Mouse (Mus musculus): ENCODE measurements around the gene Slc9a6.
A peak's percentile ranks its signal among the peaks of the same experiment; 100 is the strongest.

Slc9a6 gene

DNA sequence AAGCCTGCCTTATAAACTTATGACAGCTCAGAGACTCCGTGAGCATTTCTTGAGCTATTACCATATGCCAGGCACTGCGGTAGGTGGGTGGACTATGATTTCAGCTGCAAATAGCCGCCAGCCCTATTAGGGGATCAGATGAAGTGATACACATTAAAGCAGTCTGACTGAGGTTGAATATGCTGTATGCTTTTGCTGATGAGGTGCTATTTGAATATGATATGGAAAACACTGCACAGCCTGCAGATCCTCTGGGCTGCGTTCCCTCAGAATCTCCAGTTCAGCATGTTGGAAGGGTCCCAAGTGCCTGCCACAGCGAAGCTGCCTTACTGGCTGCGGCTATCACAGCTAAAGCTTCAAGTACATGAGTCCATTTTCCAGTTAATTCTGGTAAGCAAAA, 57.7 kb downstream of the Slc9a6 start:
- peak; percentile 56 to 62 for DNase-seq

DNA sequence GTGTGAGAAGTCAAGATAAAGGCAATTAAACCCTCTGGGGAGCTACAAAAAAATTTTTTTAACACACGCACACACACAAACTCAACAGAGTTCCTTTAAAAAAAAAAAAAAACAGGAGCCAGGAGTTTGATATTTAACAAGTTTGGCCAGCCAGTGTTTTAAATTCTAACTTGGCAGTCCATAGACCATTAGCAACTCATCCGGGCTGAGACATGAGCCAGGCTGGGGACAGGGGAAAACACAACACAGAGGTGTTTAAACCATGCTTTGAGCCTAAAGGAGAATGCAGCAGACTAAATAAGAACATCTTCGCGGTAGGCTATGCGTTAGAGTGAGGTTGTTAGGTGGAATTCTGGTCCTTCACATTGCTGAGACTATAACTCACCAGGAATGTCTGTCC, 58.5 kb downstream of the Slc9a6 start:
- no peak for DNase-seq

DNA sequence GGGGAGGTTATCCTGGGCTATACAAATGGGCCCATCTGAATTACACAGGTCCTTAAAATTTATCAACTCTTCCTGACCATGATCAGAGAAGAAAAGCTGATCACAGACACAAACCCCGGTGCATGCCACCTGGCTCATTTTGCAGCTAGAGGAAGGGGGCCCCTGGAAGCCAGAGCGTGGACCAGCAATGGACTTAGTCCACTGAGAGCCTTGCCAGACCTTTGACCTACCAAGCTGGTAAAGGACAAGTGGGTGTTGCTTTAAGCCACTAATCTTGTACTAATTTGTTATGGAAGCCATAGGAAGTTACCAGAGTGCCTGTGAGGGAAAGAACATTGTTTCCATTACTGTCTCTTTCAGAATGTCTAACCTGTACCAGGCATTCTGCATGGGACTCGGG, 58.9 kb downstream of the Slc9a6 start:
- DNase-seq: no peak

DNA sequence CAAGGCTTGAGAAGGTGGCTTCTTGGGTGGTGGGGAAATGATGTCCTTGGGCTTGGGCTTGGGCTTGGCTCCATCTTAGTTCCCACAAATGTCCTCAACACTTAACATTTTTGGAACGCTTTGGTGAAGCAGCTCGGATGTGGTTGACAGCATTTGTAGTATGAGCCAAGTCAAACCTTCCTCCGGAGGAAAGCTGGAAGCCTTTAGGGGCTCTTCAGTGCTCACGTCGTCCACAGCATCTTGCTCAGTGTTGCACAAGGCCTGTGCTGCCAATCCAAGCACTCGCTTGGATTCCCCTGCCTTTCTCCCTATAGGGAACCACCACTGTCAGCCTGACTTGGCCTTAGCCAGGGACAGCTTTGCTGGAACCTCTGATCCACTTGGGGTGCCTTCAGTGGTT, 66.0 kb downstream of the Slc9a6 start:
- no peak for DNase-seq

DNA sequence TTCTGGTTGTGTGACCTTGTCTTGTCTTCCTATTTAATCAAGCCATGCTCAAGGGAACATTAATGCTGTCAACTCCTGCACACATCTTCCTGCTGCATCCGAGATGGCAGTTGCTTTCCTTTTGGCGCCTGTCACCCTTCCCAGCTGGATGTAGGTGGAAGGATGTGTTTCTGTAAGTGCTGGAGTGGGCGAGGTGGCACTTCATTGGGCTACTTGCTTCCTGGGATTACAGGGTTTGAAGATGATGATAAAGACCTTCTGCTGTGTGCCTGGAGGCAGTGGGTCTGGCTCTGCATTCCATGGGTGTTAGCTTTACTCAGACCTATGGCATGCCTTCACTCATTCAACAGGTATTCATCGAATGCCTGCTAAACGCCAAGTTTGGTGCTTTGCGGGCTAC, 68.2 kb downstream of the Slc9a6 start:
- DNase-seq: no peak

DNA sequence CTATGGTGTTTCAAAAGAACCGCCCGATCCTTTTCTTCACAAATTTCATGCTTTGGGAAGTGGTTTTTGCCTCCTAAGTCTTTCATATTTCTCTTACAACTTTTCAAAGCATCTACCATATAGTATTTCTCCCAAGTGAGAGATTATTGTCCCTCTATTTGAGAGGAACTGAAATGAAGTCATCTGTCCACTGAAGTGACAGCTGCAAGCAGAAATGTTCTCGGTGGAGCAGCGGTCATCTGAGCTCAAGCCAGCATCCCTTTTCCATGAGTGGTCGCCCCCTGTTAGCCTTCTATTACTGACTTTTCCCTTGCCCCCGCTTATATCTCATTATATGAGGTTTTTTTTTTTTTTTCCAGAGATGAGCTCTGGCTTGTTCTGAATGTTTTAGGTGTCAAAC, 69.5 kb downstream of the Slc9a6 start:
- DNase-seq: no peak

DNA sequence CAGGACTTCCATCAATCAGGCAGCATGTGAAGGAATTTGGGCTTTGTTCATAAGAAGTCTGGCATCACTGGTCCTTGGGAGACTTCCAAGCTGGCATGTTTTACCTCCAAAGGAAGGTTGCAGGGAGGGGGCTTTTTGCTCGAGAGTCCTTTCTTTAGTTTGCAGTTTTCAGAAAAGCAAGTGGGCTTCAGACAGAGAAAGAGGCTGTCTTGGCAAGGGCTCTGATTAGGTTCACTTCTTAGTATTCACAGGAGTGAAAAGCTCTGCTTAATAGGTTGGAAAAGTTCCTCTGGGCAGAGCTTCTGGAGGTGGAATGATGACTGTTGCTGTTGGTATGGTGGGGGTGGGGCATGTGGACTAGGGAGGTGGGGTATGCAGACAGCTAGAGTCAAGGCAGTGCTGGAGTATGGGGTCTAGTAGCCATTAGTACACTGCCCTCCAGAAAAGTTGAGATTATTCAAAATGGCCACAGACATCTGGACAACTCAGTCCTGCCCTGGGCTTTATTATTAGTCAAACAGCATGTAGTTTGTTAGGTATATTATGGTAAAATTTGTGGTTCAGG, 72.7 kb downstream of the Slc9a6 start:
- DNase-seq: no peak

DNA sequence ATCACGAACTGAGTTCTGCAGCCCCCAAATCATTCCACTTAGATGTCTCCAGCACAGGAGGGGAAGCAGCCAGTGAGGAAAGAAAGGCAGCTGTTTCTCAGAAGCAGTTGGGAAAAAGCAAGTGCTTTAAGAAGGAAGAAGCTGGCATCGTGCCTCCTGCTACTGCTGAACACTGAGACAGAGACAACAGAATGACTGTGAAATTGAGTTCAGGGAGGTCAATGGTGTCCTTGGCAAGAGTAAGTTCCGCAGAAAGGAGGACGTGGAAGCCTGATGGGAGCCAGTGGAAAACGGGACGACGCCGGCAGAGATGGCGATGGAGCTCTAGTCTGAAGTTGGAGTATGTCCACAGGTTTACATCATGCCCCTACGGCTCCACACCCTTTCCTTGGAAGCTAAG, 74.0 kb downstream of the Slc9a6 start:
- DNase-seq: peak; percentile 5 to 7

DNA sequence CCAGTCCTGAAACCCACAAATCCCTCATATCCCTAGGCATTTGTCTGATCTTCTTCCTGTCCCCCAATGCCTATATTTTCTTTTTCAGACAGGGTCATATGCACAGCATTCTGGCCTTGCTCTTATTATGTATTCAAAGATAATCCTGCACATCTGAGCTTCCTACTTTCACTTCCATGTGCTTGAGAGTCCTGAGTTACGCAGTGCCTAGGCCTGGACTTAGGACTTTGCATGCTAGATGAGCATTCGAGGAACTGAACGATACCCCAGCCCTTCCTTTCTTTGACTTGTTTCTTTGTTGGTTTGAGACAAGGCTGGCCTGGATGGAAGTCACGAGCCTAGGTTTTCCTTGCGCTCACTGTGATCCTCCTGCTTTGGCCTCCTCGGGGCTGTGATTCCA, 83.0 kb downstream of the Slc9a6 start:
- DNase-seq: no peak

DNA sequence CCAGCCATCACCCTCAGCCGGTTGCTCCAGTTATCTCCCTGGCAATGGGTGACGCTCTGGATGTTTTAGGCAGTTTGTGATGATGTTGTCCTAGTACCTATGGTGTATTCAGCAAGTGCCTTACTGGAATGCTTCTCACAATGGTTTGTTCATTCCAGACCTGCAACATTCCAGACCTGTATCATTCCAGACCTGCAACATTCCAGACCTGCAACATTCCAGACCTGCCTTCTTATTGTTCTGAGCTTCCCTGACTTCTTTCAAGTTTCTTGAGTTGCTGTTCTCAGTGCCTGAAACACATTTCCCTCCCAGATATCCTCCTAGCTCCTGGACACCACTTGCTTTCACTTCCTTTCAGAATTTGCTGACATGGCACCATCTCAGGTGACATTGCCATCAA, 85.0 kb downstream of the Slc9a6 start:
- DNase-seq: no peak

DNA sequence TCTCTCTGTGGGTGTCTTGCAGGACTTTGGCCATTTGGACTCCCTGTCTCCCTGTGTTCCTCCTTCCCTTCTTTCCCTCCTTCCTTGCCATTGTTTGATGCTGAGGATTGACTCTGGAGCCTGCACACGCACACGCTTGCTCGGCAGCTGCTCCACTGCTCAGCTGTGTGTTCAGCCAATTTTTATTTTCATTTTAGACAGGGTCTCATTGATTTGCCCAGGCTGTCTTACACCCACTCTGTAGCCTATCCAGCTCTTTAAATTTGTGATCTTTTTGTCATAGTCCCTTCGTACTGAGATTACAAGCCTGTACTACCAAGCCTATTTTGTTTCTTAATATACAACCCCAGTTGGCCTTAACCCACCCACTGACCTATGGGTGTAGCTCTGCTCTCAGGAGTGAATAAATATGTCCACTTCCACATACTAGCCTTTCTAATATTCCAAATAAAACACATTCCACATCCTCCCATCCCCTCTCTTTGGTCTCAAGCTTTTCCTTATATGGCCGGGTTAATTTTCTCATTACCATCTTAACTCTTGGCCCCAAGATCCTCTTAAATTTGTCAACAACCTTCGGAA, 87.7 kb downstream of the Slc9a6 start:
- DNase-seq: no peak

DNA sequence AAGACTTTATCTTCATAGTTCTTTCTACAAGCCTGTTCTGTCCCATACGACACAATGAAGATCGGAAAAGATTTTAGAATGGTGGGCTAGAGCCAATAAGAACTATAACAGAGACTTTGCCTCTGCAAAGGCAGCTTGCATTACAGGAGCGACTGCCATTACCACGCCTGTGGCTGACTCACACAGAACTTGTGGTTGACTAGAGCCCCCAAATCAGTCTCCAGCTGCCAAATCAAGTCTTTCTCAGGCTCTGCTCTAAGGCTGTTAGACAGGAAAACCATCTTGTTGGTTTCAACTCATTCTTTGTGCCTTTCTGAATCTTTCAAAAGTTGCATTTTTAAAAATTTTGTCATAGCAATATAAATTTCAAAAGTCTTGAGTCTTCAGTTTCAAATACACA, 88.3 kb downstream of the Slc9a6 start:
- no peak for DNase-seq

DNA sequence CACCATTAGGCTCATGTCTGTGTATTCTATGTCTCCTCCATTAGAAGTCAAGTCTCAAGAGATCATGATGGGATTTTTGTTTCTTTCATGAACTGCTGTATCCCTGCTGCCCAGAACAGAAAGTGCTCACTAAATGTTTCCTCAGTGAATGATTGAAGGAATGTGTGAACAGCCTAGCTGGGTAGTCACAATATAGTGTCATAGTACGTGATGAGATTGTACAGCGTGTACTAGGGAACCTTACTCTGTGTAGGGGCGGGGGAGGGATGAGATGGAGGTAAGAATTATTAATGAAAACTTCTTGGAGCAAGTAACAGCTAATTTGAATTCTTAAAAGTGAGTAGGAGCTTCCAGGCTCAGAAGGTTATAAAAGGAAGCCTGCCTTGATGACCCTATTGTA, 91.7 kb downstream of the Slc9a6 start:
- no peak for DNase-seq

DNA sequence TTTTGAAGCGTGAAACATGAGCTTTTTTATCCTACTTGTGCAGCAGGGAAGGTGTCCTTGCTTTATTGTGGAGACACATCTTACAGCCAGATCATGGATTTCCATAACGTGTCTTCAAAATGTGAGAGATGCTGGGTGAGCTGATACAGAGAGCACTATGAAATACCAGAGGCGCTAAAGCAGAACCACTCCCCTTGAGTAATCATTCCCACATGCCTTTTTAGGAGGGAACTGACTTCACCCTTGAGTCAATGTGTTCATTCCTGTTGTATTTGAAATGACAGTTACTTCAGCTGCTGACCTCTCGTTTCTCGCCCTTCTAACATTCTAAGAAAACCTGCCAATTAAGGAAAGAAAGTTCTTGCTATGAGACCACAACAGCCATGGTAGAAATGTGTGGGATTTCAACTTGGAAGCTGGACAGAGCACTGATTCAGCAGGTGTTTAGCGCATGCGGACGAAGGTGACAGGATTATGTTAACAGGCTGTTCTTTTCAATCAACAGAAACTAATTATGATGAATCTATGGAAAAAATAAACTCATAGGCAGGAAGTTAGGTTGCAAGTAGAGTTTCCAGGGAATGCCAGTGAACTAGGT, 94.5 kb downstream of the Slc9a6 start:
- DNase-seq: no peak

DNA sequence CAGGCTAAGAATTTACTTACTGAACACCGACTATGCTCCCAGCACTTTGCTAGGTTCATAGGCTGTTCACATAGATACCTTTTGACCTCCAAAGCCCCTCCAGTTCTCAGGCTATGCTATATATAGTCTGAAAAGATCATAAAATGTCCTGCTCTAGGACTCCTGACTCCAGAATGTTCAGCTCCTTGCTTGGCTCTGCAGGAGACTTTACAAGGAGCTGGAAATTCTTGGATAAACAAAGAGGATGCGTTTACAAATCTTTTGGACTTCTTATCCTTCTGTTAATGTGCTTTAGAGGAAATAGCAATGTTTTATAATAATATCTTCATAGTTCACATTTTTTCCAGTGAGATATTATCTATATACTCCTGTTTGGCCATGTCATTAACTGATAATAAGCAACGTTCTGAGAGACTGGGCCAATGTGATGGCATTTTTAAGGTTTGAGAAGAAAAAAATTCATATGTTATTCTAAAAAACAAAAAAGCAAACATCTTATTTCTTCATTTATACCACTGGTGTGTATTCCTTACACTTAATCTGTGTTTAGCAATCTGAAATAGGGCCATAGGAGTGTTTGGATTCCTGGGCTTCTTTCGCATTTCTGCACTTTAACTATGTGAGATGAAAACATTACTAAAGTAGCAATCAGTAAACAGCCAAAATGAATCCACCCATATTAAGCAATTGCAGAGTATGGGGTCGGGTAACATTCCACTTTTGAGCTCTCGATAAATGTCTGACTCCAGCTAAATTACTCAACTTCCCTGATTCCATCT, 99.2 kb downstream of the Slc9a6 start:
- no peak for DNase-seq

DNA sequence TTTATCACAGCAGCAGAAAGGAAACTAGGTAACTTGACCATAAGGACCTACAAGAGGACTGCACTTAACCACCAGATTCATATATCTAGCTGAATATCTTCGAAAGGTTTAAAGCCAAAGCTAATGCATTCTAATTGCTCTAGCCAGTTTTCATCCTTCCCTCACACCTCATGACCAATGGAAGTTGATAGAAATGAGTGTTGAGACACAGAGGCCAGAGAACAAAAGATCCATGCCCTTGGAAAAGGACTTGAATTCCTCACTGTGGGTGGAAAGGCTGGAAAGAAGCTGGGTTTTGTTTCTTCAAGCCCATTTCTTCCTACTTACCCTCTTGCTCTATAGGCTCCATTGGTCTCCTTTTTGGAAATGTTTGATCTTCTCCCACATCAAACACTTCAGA, 101.0 kb downstream of the Slc9a6 start:
- DNase-seq: no peak

DNA sequence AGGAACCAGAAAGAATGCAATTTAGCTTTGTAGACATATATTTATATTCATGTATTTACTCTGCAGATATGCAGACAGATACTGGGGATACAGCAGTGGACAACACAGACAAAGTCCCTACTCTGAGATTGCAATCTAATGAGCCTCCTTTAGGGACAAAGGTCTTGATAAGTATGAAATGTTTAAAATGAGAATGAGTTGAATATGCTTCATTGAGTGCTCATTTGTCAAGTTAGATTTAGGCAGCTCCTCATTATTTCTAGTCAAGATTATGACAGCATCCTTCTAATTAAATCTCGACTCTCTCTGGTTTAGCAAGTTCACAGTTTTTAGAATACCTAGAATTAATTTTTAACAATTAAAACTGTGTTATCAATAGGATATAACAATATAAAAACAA, 103.1 kb downstream of the Slc9a6 start:
- DNase-seq: no peak

Measured in cerebellum, postnatal 10 days (tissue).